Mouse (Mus musculus) olfactory bulb, adult 2 months (tissue): Measurements from ENCODE around the gene Gm10142.

Experiments used
- CTCF ChIP-seq: fragments of 200-500 bp; IDR thresholded peaks from 2 replicates; pipeline ENCODE4 v1.5.1; 2012; ENCODE audit warnings: low read depth, mild to moderate bottlenecking, low read length, moderate library complexity; ENCODE audit not compliant: insufficient read depth
- POLR2A ChIP-seq: fragments of 200-500 bp; IDR thresholded peaks from 2 replicates; pipeline ENCODE4 v1.6.1; 2012; ENCODE audit warnings: mild to moderate bottlenecking, low read depth, low read length, moderate library complexity; ENCODE audit not compliant: insufficient read depth

DNA sequence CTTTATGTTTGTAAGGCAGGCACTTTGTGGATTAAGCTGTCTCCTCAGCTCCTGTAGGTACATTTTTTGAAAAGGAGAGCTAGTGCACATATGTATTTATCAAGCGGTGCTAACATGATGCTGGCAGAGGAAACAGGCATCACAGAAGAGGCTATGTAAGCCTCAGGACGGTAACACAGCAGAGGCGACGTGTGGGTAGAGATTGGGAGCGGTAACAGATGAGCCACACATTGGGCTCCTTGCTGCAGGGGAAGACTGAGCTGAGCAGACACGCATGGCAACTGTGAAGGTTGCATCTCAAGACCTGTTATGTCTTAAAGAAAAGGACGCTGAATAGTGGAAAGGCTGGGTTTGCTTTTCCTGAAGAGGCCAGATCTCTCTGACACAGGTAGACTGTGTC lies 32.6 kb upstream of the Gm10142 start:
- TF ChIP-seq CTCF (no peak), POLR2A (no peak)
